ENCODE assay signal across 29 mouse cellular contexts in the genomic region with DNA sequence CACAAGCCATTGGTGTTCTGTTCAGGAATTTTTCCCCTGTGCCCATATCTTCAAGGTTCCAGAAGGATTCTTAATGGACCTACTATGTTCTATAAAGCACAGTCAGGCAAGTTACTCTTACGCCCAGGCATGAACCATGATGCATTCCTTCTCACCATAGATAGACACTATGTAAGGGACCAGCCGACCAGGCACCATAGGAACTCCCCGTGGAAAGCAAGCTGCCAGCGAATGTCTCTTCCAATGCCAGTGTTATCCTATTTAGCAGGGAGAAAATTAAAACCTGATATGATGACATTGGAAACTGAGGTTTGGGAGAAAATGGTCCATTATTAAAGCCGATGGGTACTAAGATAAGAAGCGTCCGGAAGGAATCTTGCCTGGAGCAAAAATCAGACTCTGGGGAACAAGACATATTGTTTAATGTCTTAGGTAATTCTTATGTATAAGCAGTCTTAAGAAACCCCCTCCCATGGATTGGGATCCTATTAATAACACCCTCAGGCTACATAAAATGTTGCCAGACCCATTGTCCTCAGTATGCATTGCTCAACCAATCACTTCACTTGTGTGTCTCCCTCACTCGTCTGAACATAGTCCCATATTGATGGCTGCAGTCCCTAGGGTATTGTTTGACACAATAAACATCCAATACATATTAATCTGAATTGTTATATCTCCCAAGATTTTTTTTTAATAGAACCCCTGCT.
DNase-seq lines count a peak whose midpoint lies in the region; ATAC-seq and TF ChIP-seq lines count a peak whose summit lies in the region.
"Had no signal": no experiment of that assay in that cellular context is flagged by ENCODE, and none has a peak within 500 bp of the region (broad histone marks: within the 10 kb centered on the region; RNA-seq: fewer than 3 reads in every experiment).

No protein-coding gene starts in this region.

- DNase-seq in midbrain, embryonic 14.5 days, result peak; percentile 66
- no peak for DNase-seq in midbrain, embryonic 11.5 days (ENCODE audit: low spot score, missing footprints)
- DNase-seq in forebrain, postnatal 0 days, result no peak
- no peak for DNase-seq in hindbrain, postnatal 0 days (ENCODE audit: low spot score)
- no peak for DNase-seq in thymus, postnatal 10 days (ENCODE audit: low spot score in 2 of 2)
- DNase-seq: adrenal gland, postnatal 10 days; B cell, adult 2 months; cerebellum, adult 2 months; cerebellum, postnatal 36 days; embryo, embryonic 11 days; kidney, adult 18-20 months; kidney, postnatal 4 days; liver, postnatal 0 days; right cerebral cortex, postnatal 4 days; thymus, adult 18-20 months; thymus, postnatal 4 days had no signal

- ATAC-seq in midbrain, embryonic 14.5 days (ENCODE audit: low FRiP score, low TSS enrichment), result peak; percentile 64
- ATAC-seq in midbrain, embryonic 11.5 days (ENCODE audit: low FRiP score), result no peak
- peak; percentile 59 for ATAC-seq in forebrain, postnatal 0 days
- no peak for ATAC-seq in hindbrain, postnatal 0 days
- peak; percentile 82 for ATAC-seq in neural tube, embryonic 15.5 days (ENCODE audit: low FRiP score)
- no peak for ATAC-seq in inflammation-experienced regulatory T-cells, adult 6 months
- ATAC-seq: liver, postnatal 0 days; lung, postnatal 0 days had no signal

- H3K36me3 ChIP-seq in midbrain, embryonic 14.5 days (ENCODE audit: control insufficient read depth, insufficient read depth, low read length), result no peaks in the 10 kb centered on the region
- H3K36me3 ChIP-seq in midbrain, embryonic 11.5 days (ENCODE audit: control insufficient read depth, insufficient read depth, low read length), result no peaks in the 10 kb centered on the region
- no peaks in the 10 kb centered on the region for H3K36me3 ChIP-seq in forebrain, postnatal 0 days (ENCODE audit: insufficient read depth)
- H3K36me3 ChIP-seq in hindbrain, postnatal 0 days (ENCODE audit: insufficient read depth, low read length), result no peaks in the 10 kb centered on the region
- H3K36me3 ChIP-seq in neural tube, embryonic 15.5 days, result no peaks in the 10 kb centered on the region
- H3K36me3 ChIP-seq: embryonic facial prominence, embryonic 13.5 days; G1E; heart, embryonic 10.5 days; limb, embryonic 12.5 days; stomach, embryonic 15.5 days had no signal

- no peak overlapping the region for H3K9ac ChIP-seq in midbrain, embryonic 14.5 days (replicated peaks; ENCODE audit: low read length)
- no peak overlapping the region for H3K9ac ChIP-seq in midbrain, embryonic 11.5 days (ENCODE audit: low read length)
- H3K9ac ChIP-seq in forebrain, postnatal 0 days, result no peak overlapping the region
- no peak overlapping the region for H3K9ac ChIP-seq in hindbrain, postnatal 0 days (replicated peaks; ENCODE audit: low read length)
- H3K9ac ChIP-seq in neural tube, embryonic 15.5 days (replicated peaks), result no peak overlapping the region
- H3K9ac ChIP-seq: embryonic facial prominence, embryonic 13.5 days; limb, embryonic 12.5 days; liver, postnatal 0 days; stomach, embryonic 15.5 days had no signal

- H3K27me3 ChIP-seq in midbrain, embryonic 14.5 days (ENCODE audit: control insufficient read depth, insufficient read depth, low read length), result no peaks in the 10 kb centered on the region
- no peaks in the 10 kb centered on the region for H3K27me3 ChIP-seq in midbrain, embryonic 11.5 days (ENCODE audit: control insufficient read depth, insufficient read depth, low read length)
- H3K27me3 ChIP-seq in forebrain, postnatal 0 days (ENCODE audit: insufficient read depth, low read length), result no peaks in the 10 kb centered on the region
- no peaks in the 10 kb centered on the region for H3K27me3 ChIP-seq in hindbrain, postnatal 0 days (ENCODE audit: insufficient read depth, low read length)
- H3K27me3 ChIP-seq in neural tube, embryonic 15.5 days (replicated peaks), result no peaks in the 10 kb centered on the region
- H3K27me3 ChIP-seq: CH12.LX; embryonic facial prominence, embryonic 13.5 days; limb, embryonic 12.5 days; stomach, embryonic 15.5 days had no signal

- 59% methylated on average over 8 of the region's 8 CpGs for WGBS in midbrain, embryonic 14.5 days
- 89% methylated on average over 8 of the region's 8 CpGs for WGBS in midbrain, embryonic 11.5 days
- WGBS in forebrain, postnatal 0 days, result 71% methylated on average over 8 of the region's 8 CpGs
- WGBS in hindbrain, postnatal 0 days, result 72% methylated on average over 8 of the region's 8 CpGs
- 57% methylated on average over 8 of the region's 8 CpGs for WGBS in neural tube, embryonic 15.5 days

- peak overlapping the region; percentile 34; the same call in 1 of the 2 replicates for H3K4me2 ChIP-seq in midbrain, embryonic 14.5 days (ENCODE audit: low read length)
- no peak overlapping the region for H3K4me2 ChIP-seq in midbrain, embryonic 11.5 days
- H3K4me2 ChIP-seq in forebrain, postnatal 0 days (ENCODE audit: low read depth), result peak overlapping the region; percentile 17
- H3K4me2 ChIP-seq in hindbrain, postnatal 0 days (ENCODE audit: low read depth, low read length), result peak overlapping the region; percentile 25
- peak overlapping the region; percentile 14; the same call in 1 of the 2 replicates for H3K4me2 ChIP-seq in neural tube, embryonic 15.5 days
- H3K4me2 ChIP-seq: embryonic facial prominence, embryonic 13.5 days; limb, embryonic 12.5 days; liver, embryonic 11.5 days; stomach, embryonic 15.5 days had no signal

- no peaks in the 10 kb centered on the region for H3K9me3 ChIP-seq in midbrain, embryonic 14.5 days (ENCODE audit: control insufficient read depth, low read length)
- no peaks in the 10 kb centered on the region for H3K9me3 ChIP-seq in midbrain, embryonic 11.5 days (ENCODE audit: control insufficient read depth, low read length)
- H3K9me3 ChIP-seq in forebrain, postnatal 0 days (ENCODE audit: low read length), result no peaks in the 10 kb centered on the region
- no peaks in the 10 kb centered on the region for H3K9me3 ChIP-seq in hindbrain, postnatal 0 days (ENCODE audit: low read length)
- no peaks in the 10 kb centered on the region for H3K9me3 ChIP-seq in neural tube, embryonic 15.5 days (replicated peaks)
- H3K9me3 ChIP-seq: embryonic facial prominence, embryonic 13.5 days; G1E; heart, embryonic 10.5 days; limb, embryonic 12.5 days; stomach, embryonic 15.5 days had no signal

- H3K4me3 ChIP-seq in midbrain, embryonic 14.5 days (replicated peaks; ENCODE audit: low read depth, low read length), result no peak overlapping the region
- no peak overlapping the region for H3K4me3 ChIP-seq in midbrain, embryonic 11.5 days (ENCODE audit: low read depth, low read length)
- no peak overlapping the region for H3K4me3 ChIP-seq in forebrain, postnatal 0 days (ENCODE audit: low read depth, low read length)
- no peak overlapping the region for H3K4me3 ChIP-seq in hindbrain, postnatal 0 days (ENCODE audit: low read length)
- H3K4me3 ChIP-seq in neural tube, embryonic 15.5 days (replicated peaks), result no peak overlapping the region
- H3K4me3 ChIP-seq: embryonic facial prominence, embryonic 13.5 days; erythroblast, embryonic 14.5 days; heart, embryonic 10.5 days; limb, embryonic 12.5 days; myocyte; stomach, embryonic 15.5 days had no signal

- no peaks in the 10 kb centered on the region for H3K4me1 ChIP-seq in midbrain, embryonic 14.5 days (ENCODE audit: control insufficient read depth, insufficient read depth, low read length)
- H3K4me1 ChIP-seq in midbrain, embryonic 11.5 days (ENCODE audit: control insufficient read depth, insufficient read depth, low read length), result no peaks in the 10 kb centered on the region
- no peaks in the 10 kb centered on the region for H3K4me1 ChIP-seq in forebrain, postnatal 0 days (ENCODE audit: insufficient read depth)
- no peaks in the 10 kb centered on the region for H3K4me1 ChIP-seq in hindbrain, postnatal 0 days (ENCODE audit: insufficient read depth, low read length)
- H3K4me1 ChIP-seq in neural tube, embryonic 15.5 days, result peaks cover 15% of the 10 kb centered on the region; the same call in 1 of the 2 replicates
- H3K4me1 ChIP-seq: embryonic facial prominence, embryonic 13.5 days; heart, embryonic 10.5 days; limb, embryonic 12.5 days; stomach, embryonic 15.5 days had no signal

- no peak overlapping the region for H3K27ac ChIP-seq in midbrain, embryonic 14.5 days (replicated peaks; ENCODE audit: low read depth, low read length)
- no peak overlapping the region for H3K27ac ChIP-seq in midbrain, embryonic 11.5 days (ENCODE audit: low read depth, low read length)
- no peak overlapping the region for H3K27ac ChIP-seq in forebrain, postnatal 0 days (ENCODE audit: low read depth, low read length)
- H3K27ac ChIP-seq in hindbrain, postnatal 0 days, result no peak overlapping the region
- H3K27ac ChIP-seq in neural tube, embryonic 15.5 days (replicated peaks), result 0 out of 2 replicates have a peak overlapping the region, but pooled peaks have one; percentile 34
- H3K27ac ChIP-seq: embryonic facial prominence, embryonic 13.5 days; heart, embryonic 10.5 days; limb, embryonic 12.5 days; macrophage; stomach, embryonic 15.5 days had no signal

- no peak for TF ChIP-seq CTCF in forebrain, postnatal 0 days (IDR thresholded peaks at IDR 0.05; ENCODE audit: low read depth)
- TF ChIP-seq CTCF in hindbrain, postnatal 0 days (IDR thresholded peaks at IDR 0.05; ENCODE audit: low read depth), result no peak

Comparison
In these comparisons a context has a peak if more than half of its experiments do, and no peak if none do; other contexts are left out.
1. ATAC-seq: peak in midbrain, embryonic 14.5 days (single experiment), forebrain, postnatal 0 days (single experiment) and neural tube, embryonic 15.5 days (single experiment); none in midbrain, embryonic 11.5 days (single experiment), hindbrain, postnatal 0 days (single experiment) and inflammation-experienced regulatory T-cells, adult 6 months (single experiment).